Mouse (Mus musculus) c-Kit-positive CD71-negative TER-119-negative erythroid progenitor cells, embryonic 14.5 days (primary cell): ENCODE data around the gene Gm18596.
"Not testable (repeated sequence)": the region's sequence is repeated elsewhere in the genome, so short reads cannot be mapped to it uniquely, and the experiment has no call there.

Experiments used
- DNase-seq: peaks from one replicate; pipeline ENCODE4 v3.0.0-alpha.2; 2013; ENCODE audit warnings: low read depth

Gm18596 gene

GRCm38 (mm10) chr10:77741924-77742688 is at the start of gene Gm18596:
Gene Gm18596 (minus strand): TSS chr10:77742638.
- not testable (repeated sequence) for DNase-seq

GRCm38 (mm10) chr10:77788621-77789020 is 46.2 kb upstream of the Gm18596 start:
- no peak for DNase-seq

- not testable (repeated sequence) for DNase-seq
These were observed 45.4 kb upstream of the Gm18596 start, which contains the start of gene Gm7137 for GRCm38 (mm10) chr10:77787876-77788275. Gene Gm7137 (minus strand): TSS chr10:77788200.

- DNase-seq: not testable (repeated sequence)
These were observed 41.0 kb upstream of the Gm18596 start for GRCm38 (mm10) chr10:77783396-77783795.

GRCm38 (mm10) chr10:77782442-77782841 is 40.0 kb upstream of the Gm18596 start, which contains the start of gene Gm3250:
Gene Gm3250 (minus strand): TSS chr10:77782542.
- DNase-seq: not testable (repeated sequence)

GRCm38 (mm10) chr10:77776844-77777243 is 34.4 kb upstream of the Gm18596 start, which contains the start of gene Gm7138:
Gene Gm7138 (minus strand): TSS chr10:77776944.
- not testable (repeated sequence) for DNase-seq

- DNase-seq: not testable (repeated sequence)
These were observed 29.7 kb upstream of the Gm18596 start for GRCm38 (mm10) chr10:77772142-77772541.

GRCm38 (mm10) chr10:77771225-77771624 is 28.8 kb upstream of the Gm18596 start, which contains the start of gene Gm3238:
Gene Gm3238 (minus strand): TSS chr10:77771325.
- not testable (repeated sequence) for DNase-seq

- DNase-seq: no peak
These were observed 27.3 kb upstream of the Gm18596 start for GRCm38 (mm10) chr10:77769727-77770126.

GRCm38 (mm10) chr10:77759582-77759981 is 17.1 kb upstream of the Gm18596 start, which contains the start of gene Gm3233:
Gene Gm3233 (minus strand): TSS chr10:77759682.
- DNase-seq: not testable (repeated sequence)

- no peak for DNase-seq
These were observed 11.0 kb upstream of the Gm18596 start for GRCm38 (mm10) chr10:77753448-77753847.

- DNase-seq: not testable (repeated sequence)
These were observed 9.9 kb upstream of the Gm18596 start for GRCm38 (mm10) chr10:77752312-77752711.

- not testable (repeated sequence) for DNase-seq
These were observed 8.8 kb upstream of the Gm18596 start, which contains the start of gene Gm9736 for GRCm38 (mm10) chr10:77751254-77751653. Gene Gm9736 (minus strand): TSS chr10:77751354.

- not testable (repeated sequence) for DNase-seq
These were observed 8.2 kb upstream of the Gm18596 start for GRCm38 (mm10) chr10:77750686-77751085.

- no peak for DNase-seq
These were observed 3.5 kb downstream of the Gm18596 start for GRCm38 (mm10) chr10:77738929-77739328.

- DNase-seq: no peak
These were observed 6.5 kb downstream of the Gm18596 start for GRCm38 (mm10) chr10:77735928-77736327.

GRCm38 (mm10) chr10:77729241-77729640 is 13.2 kb downstream of the Gm18596 start:
- DNase-seq: no peak

GRCm38 (mm10) chr10:77728280-77728679 is 14.2 kb downstream of the Gm18596 start:
- no peak for DNase-seq

GRCm38 (mm10) chr10:77726186-77726585 is 16.3 kb downstream of the Gm18596 start, which contains the start of gene Gm10100:
Gene Gm10100 (plus strand): TSS chr10:77726486.
- no peak for DNase-seq

GRCm38 (mm10) chr10:77724855-77725254 is 17.6 kb downstream of the Gm18596 start:
- DNase-seq: no peak

- not testable (repeated sequence) for DNase-seq
These were observed 22.1 kb downstream of the Gm18596 start, which contains the start of gene Krtap12-1 for GRCm38 (mm10) chr10:77720299-77720698. Gene Krtap12-1 (plus strand): TSS chr10:77720599.

- no peak for DNase-seq
These were observed 26.9 kb downstream of the Gm18596 start, which contains the start of gene Gm10142 for GRCm38 (mm10) chr10:77715507-77715906. Gene Gm10142 (plus strand): TSS chr10:77715807.

GRCm38 (mm10) chr10:77713734-77714133 is 28.7 kb downstream of the Gm18596 start:
- DNase-seq: no peak
